Mouse (Mus musculus) MEL (cell line): ENCODE results near the gene Ppdpf. TPM values are rescaled to one million over a fixed set of nuclear protein-coding genes. Genes with fewer than 3 reads are reported as not detected.

Experiments
- DNase-seq: peaks from one replicate; pipeline ENCODE4 v3.0.0; 2011; ENCODE audit warnings: low read depth, low spot score
- H3K27ac ChIP-seq: 2 replicates; pipeline ENCODE4 v1.5.1; 2012; ENCODE audit warnings: low read depth, mild to moderate bottlenecking, control low read depth, low read length, moderate library complexity; ENCODE audit not compliant: control insufficient read depth
- H3K27me3 ChIP-seq, 2 experiments: fragments of 150-350 bp in 1 of 2; sonication (generic) in 1 of 2; 2 replicates each; pipeline ENCODE4 v1.6.1; 2012; ENCODE audit warnings: low read length in 2 of 2, mild to moderate bottlenecking in 2 of 2, improper control_type of control experiment in 1 of 2, moderate library complexity in 1 of 2; ENCODE audit not compliant: insufficient read depth in 2 of 2, control insufficient read depth in 1 of 2
- H3K36me3 ChIP-seq, 2 experiments: 2 replicates each; pipeline ENCODE4 v1.6.1; 2012 to 2014; ENCODE audit warnings: low read length in 2 of 2, improper control_type of control experiment in 1 of 2, inconsistent platforms in 1 of 2, mild to moderate bottlenecking in 1 of 2; ENCODE audit not compliant: insufficient read depth in 2 of 2, control insufficient read depth in 1 of 2
- H3K4me1 ChIP-seq, 2 experiments: fragments of 150-350 bp in 1 of 2; sonication (generic) in 1 of 2; 2 replicates each; pipeline ENCODE4 v1.6.1; 2012; ENCODE audit warnings: low read length in 2 of 2, improper control_type of control experiment in 1 of 2, mild to moderate bottlenecking in 1 of 2; ENCODE audit not compliant: insufficient read depth in 2 of 2, control insufficient read depth in 1 of 2
- H3K4me3 ChIP-seq, 2 experiments: fragments of 150-350 bp in 1 of 2; sonication (generic) in 1 of 2; 2 replicates each; pipeline ENCODE4 v1.5.1; 2012; ENCODE audit warnings: low read depth in 2 of 2, low read length in 2 of 2, mild to moderate bottlenecking in 2 of 2, moderate library complexity in 2 of 2, control low read depth in 1 of 2, improper control_type of control experiment in 1 of 2; ENCODE audit not compliant: control insufficient read depth in 1 of 2, insufficient read depth in 1 of 2
- H3K79me2 ChIP-seq: 2 replicates; pipeline ENCODE4 v1.6.1; 2012; ENCODE audit warnings: mild to moderate bottlenecking, low read length, moderate library complexity; ENCODE audit not compliant: control insufficient read depth, poor library complexity, insufficient read depth
- H3K9ac ChIP-seq: 2 replicates; pipeline ENCODE4 v1.6.1; 2012; ENCODE audit warnings: low read depth, mild to moderate bottlenecking, control low read depth, low read length, moderate library complexity; ENCODE audit not compliant: control insufficient read depth, poor library complexity, severe bottlenecking
- H3K9me3 ChIP-seq: fragments of 150-350 bp; sonication (generic); replicated peaks from 2 replicates; pipeline ENCODE4 v1.6.1; 2012; ENCODE audit warnings: mild to moderate bottlenecking, low read length, improper control_type of control experiment, moderate library complexity; ENCODE audit not compliant: insufficient read depth
- E2F4 ChIP-seq: IDR thresholded peaks from 2 replicates; pipeline ENCODE4 v1.6.1; 2011; ENCODE audit warnings: low read depth, low read length, improper control_type of control experiment, borderline replicate concordance
- EP300 ChIP-seq, 2 experiments: IDR thresholded peaks; 2 replicates each; pipeline ENCODE4 v1.6.1; 2011; ENCODE audit warnings: improper control_type of control experiment in 2 of 2, low read length in 2 of 2, low read depth in 1 of 2, mild to moderate bottlenecking in 1 of 2
- ETS1 ChIP-seq: IDR thresholded peaks from 2 replicates; pipeline ENCODE4 v1.6.1; 2012; ENCODE audit warnings: low read depth, mild to moderate bottlenecking, inconsistent platforms, low read length, improper control_type of control experiment, moderate library complexity
- GABPA ChIP-seq: IDR thresholded peaks from 2 replicates; pipeline ENCODE4 v1.6.1; 2012; ENCODE audit warnings: low read depth, mild to moderate bottlenecking, inconsistent platforms, low read length, improper control_type of control experiment, moderate library complexity
- GATA1 ChIP-seq: IDR thresholded peaks from 2 replicates; pipeline ENCODE4 v1.6.1; 2011; ENCODE audit warnings: low read depth, low read length, improper control_type of control experiment
- HCFC1 ChIP-seq: IDR thresholded peaks from 2 replicates; pipeline ENCODE4 v1.6.1; 2012; ENCODE audit warnings: low read depth, mild to moderate bottlenecking, inconsistent platforms, low read length, improper control_type of control experiment, moderate library complexity
- JUND ChIP-seq: IDR thresholded peaks from 2 replicates; pipeline ENCODE4 v1.6.1; 2011; ENCODE audit warnings: low read depth, mild to moderate bottlenecking, improper control_type of control experiment, low read length
- KAT2A ChIP-seq: conservative IDR thresholded peaks from 2 replicates; pipeline ENCODE4 v1.6.1; 2012; ENCODE audit warnings: low read depth, low read length, improper control_type of control experiment, inconsistent platforms
- MAX ChIP-seq: IDR thresholded peaks from 2 replicates; pipeline ENCODE4 v1.6.1; 2011; ENCODE audit warnings: low read length, improper control_type of control experiment
- MAZ ChIP-seq: IDR thresholded peaks from 2 replicates; pipeline ENCODE4 v1.6.1; 2012; ENCODE audit warnings: low read depth, mild to moderate bottlenecking, inconsistent platforms, low read length, improper control_type of control experiment
- MEF2A ChIP-seq: IDR thresholded peaks from 2 replicates; pipeline ENCODE4 v1.6.1; 2014; ENCODE audit warnings: low read depth, mild to moderate bottlenecking, inconsistent platforms, low read length, improper control_type of control experiment; ENCODE audit not compliant: poor library complexity, insufficient replicate concordance, severe bottlenecking; ENCODE audit errors: extremely low read depth
- MYC ChIP-seq: IDR thresholded peaks from 2 replicates; pipeline ENCODE4 v1.6.1; 2011; ENCODE audit warnings: low read depth, mild to moderate bottlenecking, low read length, improper control_type of control experiment, moderate library complexity
- NELFE ChIP-seq: IDR thresholded peaks from 2 replicates; pipeline ENCODE4 v1.6.1; 2011; ENCODE audit warnings: low read depth, low read length, improper control_type of control experiment
- NRF1 ChIP-seq: IDR thresholded peaks from 2 replicates; pipeline ENCODE4 v1.6.1; 2014; ENCODE audit warnings: low read depth, mild to moderate bottlenecking, inconsistent platforms, low read length, improper control_type of control experiment, moderate library complexity; ENCODE audit not compliant: poor library complexity, insufficient read depth, severe bottlenecking
- POLR2A ChIP-seq, 2 experiments: IDR thresholded peaks; 2 replicates each; pipeline ENCODE4 v1.6.1; 2011 to 2012; ENCODE audit warnings: low read length in 2 of 2, mild to moderate bottlenecking in 2 of 2, control low read depth in 1 of 2, improper control_type of control experiment in 1 of 2, low read depth in 1 of 2, moderate library complexity in 1 of 2; ENCODE audit not compliant: control insufficient read depth in 1 of 2, insufficient read depth in 1 of 2, poor library complexity in 1 of 2
- POLR2AphosphoS5 ChIP-seq: IDR thresholded peaks from 2 replicates; pipeline ENCODE4 v1.6.1; 2012; ENCODE audit warnings: low read depth, borderline replicate concordance, mild to moderate bottlenecking, inconsistent platforms, low read length, moderate library complexity, mixed read lengths
- RAD21 ChIP-seq: IDR thresholded peaks from 2 replicates; pipeline ENCODE4 v1.6.1; 2011; ENCODE audit warnings: mild to moderate bottlenecking, low read depth, low read length, improper control_type of control experiment
- RCOR1 ChIP-seq: IDR thresholded peaks from 2 replicates; pipeline ENCODE4 v1.6.1; 2012; ENCODE audit warnings: low read depth, mild to moderate bottlenecking, inconsistent platforms, low read length, improper control_type of control experiment
- SMC3 ChIP-seq: IDR thresholded peaks from 2 replicates; pipeline ENCODE4 v1.6.1; 2011; ENCODE audit warnings: low read depth, low read length, improper control_type of control experiment
- TAL1 ChIP-seq: IDR thresholded peaks from 2 replicates; pipeline ENCODE4 v1.6.1; 2012; ENCODE audit warnings: mild to moderate bottlenecking, inconsistent platforms, low read length, moderate library complexity, mixed read lengths
- USF1 ChIP-seq: IDR thresholded peaks from 2 replicates; pipeline ENCODE4 v1.6.1; 2014; ENCODE audit warnings: low read depth, mild to moderate bottlenecking, inconsistent platforms, low read length, improper control_type of control experiment, moderate library complexity
- ZNF384 ChIP-seq: IDR thresholded peaks from 2 replicates; pipeline ENCODE4 v1.6.1; 2012; ENCODE audit warnings: low read depth, mild to moderate bottlenecking, inconsistent platforms, low read length, improper control_type of control experiment
- polyA plus RNA-seq, 2 experiments: library from polyadenylated mRNA; stranded (reverse) in 1 of 2; unstranded in 1 of 2; fragments of >175 nt in 1 of 2; fragments of >200 nt in 1 of 2; gene quantifications; 2 replicates each; pipeline versions ENCODE4 v1.2.1 to v1.2.4; 2012; ENCODE audit warnings: low replicate concordance in 2 of 2, low read depth in 1 of 2; ENCODE audit not compliant: insufficient read length in 2 of 2, insufficient read depth in 1 of 2, missing spikeins in 1 of 2
- total RNA-seq: library from RNA; depleted of rRNA; stranded (reverse); fragments of 300-350 nt; gene quantifications from 2 replicates; pipeline ENCODE4 v1.2.3, GENCODE M21; 2012

The Ppdpf gene
- total and polyA plus RNA-seq, 3 experiments, result 20.2 to 73.4 TPM; not detected in 1

DNA sequence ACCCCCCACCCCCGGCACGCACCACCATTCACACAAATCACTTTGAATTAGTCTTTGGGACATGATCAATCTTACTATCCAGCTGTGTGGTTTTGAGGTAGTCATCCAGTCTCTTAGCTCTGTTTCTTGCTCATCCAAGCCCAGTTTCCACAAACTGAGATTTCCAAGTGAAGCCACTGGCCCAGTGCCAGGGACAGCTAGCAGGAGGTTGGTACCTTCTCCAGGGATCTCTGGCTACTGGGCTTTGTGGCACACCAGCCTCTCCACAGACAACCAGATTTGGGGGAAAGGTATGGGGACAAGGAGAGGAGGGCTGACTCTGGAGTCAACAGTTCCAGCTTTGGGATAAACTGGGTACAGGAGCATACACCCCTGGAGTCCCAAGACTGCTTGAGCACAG, 33.3 kb downstream of the Ppdpf start:
- Histone ChIP-seq H3K4me1 (no peaks in the 10 kb centered on the region), H3K27ac (no peak overlapping the region), H3K4me3 (no peak overlapping the region), H3K36me3 (no peaks in the 10 kb centered on the region), H3K79me2 (no peaks in the 10 kb centered on the region), H3K9me3 (no peaks in the 10 kb centered on the region), H3K27me3 (0 out of 4 replicates have a peak, but pooled peaks cover 0 to 1% of the 10 kb centered on the region in 2 experiments), H3K9ac (no peak overlapping the region)
- DNase-seq, result no peak
- TF ChIP-seq SMC3, result no peak
- no peak for TF ChIP-seq E2F4
- no peak for TF ChIP-seq RAD21
- TF ChIP-seq MYC, result no peak
- no peak for TF ChIP-seq HCFC1
- no peak for TF ChIP-seq TAL1
- no peak for TF ChIP-seq MAZ
- no peak for TF ChIP-seq MAX
- no peak for TF ChIP-seq POLR2AphosphoS5
- TF ChIP-seq POLR2A (IDR thresholded peaks at IDR 0.05; ENCODE audit: control insufficient read depth in 1 of 2, insufficient read depth in 1 of 2, low read depth in 1 of 2, low read length in 2 of 2, poor library complexity in 1 of 2), result no peak
- TF ChIP-seq NELFE, result no peak

DNA sequence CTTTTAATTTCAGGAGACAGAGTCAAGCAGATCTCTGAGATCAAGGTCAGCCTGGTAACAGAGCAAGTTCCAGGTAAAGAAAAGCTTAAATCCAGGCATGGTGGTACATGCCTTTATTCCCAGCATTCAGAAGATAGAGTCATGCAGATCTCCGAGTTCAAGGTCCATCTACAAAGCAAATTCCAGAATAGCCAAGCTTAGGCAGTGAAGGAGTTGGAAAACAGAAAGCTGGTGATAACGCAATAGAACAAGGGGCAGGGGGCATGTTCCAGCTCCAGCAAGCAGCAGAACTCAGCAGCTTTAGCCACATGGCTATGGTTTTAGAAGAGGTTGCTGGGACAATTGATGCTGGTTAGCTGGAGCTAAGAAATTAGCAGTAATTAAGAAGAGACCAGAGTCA, 37.9 kb downstream of the Ppdpf start:
- no peaks in the 10 kb centered on the region for H3K9me3 ChIP-seq
- no peaks in the 10 kb centered on the region for H3K4me1 ChIP-seq
- DNase-seq, result no peak
- H3K27ac ChIP-seq, result no peak overlapping the region
- no peaks in the 10 kb centered on the region for H3K27me3 ChIP-seq
- H3K4me3 ChIP-seq, result no peak overlapping the region
- H3K79me2 ChIP-seq, result no peaks in the 10 kb centered on the region
- TF ChIP-seq GABPA, result no peak
- H3K36me3 ChIP-seq, result no peaks in the 10 kb centered on the region
- H3K9ac ChIP-seq, result no peak overlapping the region

DNA sequence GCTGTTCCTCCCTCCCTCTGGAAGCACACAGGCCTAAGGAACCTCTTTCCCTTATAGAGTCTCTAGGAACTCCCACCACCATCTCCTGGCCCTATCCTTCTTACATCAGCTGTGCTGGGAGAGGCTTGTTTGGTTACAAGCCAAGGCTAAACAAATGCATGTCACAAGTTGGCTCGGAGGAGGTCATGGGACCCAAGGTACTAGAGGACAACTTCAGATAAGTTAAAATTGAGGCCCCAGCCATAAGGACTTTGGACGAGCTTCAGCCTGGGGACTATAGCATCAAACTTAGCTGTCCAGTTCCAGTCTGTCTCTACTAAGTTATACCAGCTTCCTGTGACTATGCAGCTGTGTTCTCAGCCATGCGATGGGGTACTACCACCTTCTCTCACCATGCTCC, 40.1 kb downstream of the Ppdpf start:
- no peak overlapping the region for H3K27ac ChIP-seq
- no peaks in the 10 kb centered on the region for H3K36me3 ChIP-seq
- TF ChIP-seq ZNF384 (no peak), JUND (no peak), GATA1 (no peak), RAD21 (no peak), EP300 (IDR thresholded peaks at IDR 0.05; ENCODE audit: low read depth in 1 of 2, low read length in 2 of 2) (no peak), KAT2A (no peak), MAX (no peak), TAL1 (no peak), MEF2A (no peak), E2F4 (no peak), USF1 (no peak), ETS1 (no peak), MAZ (no peak), RCOR1 (no peak), NELFE (no peak), HCFC1 (no peak), NRF1 (no peak), GABPA (no peak)
- H3K9me3 ChIP-seq, result no peaks in the 10 kb centered on the region
- H3K79me2 ChIP-seq, result no peaks in the 10 kb centered on the region
- no peak overlapping the region for H3K4me3 ChIP-seq
- DNase-seq, result no peak
- H3K4me1 ChIP-seq, result no peaks in the 10 kb centered on the region
- H3K9ac ChIP-seq, result no peak overlapping the region
- H3K27me3 ChIP-seq, result no peaks in the 10 kb centered on the region
